Mouse (Mus musculus): ENCODE results near the gene Adcy1. TPM values are rescaled to one million over a fixed set of nuclear protein-coding genes. Genes with fewer than 3 reads are reported as not detected.
"Not testable (repeated sequence)": the region's sequence is repeated elsewhere in the genome, so short reads cannot be mapped to it uniquely, and the experiment has no call there.

The Adcy1 gene
- polyA plus RNA-seq, 1 experiment from 2014 or later, result 1.5 TPM

- Histone ChIP-seq H3K9me3 (replicated peaks) (no peaks in the 10 kb centered on the region), H3K4me2 (peak overlapping the region; percentile 97), H3K9ac (no peak overlapping the region), H3K36me3 (peaks cover 14% of the 10 kb centered on the region; the same call in 1 of the 2 replicates), H3K27ac (no peak overlapping the region), H3K27me3 (peaks cover 44% of the 10 kb centered on the region), H3K4me3 (replicated peaks) (peak overlapping the region; percentile 73), H3K4me1 (peaks cover 43% of the 10 kb centered on the region)
- WGBS, result 11% methylated on average over 17 of the region's 17 CpGs
- ATAC-seq (replicated peaks; ENCODE audit: low FRiP score), result no peak
Measured at GRCm38 (mm10) chr11:7212126-7212798, 149.0 kb downstream of the Adcy1 start.

GRCm38 (mm10) chr11:7213161-7213500 lies 149.8 kb downstream of the Adcy1 start:
- Histone ChIP-seq H3K9me3 (replicated peaks) (no peaks in the 10 kb centered on the region), H3K27ac (0 out of 2 replicates have a peak overlapping the region, but pooled peaks have one; percentile 75), H3K4me3 (replicated peaks) (peak overlapping the region; percentile 73), H3K9ac (peak overlapping the region; percentile 60), H3K4me2 (peak overlapping the region; percentile 97), H3K36me3 (peaks cover 11% of the 10 kb centered on the region; the same call in 1 of the 2 replicates), H3K4me1 (peaks cover 43% of the 10 kb centered on the region), H3K27me3 (peaks cover 44% of the 10 kb centered on the region)
- 1% methylated on average over 19 of the region's 19 CpGs for WGBS
- no peak for ATAC-seq (replicated peaks; ENCODE audit: low FRiP score)

- peak within 1 kb of the TSS; percentile 60 for H3K9ac ChIP-seq
- peaks cover 43% of the 10 kb centered on the region for H3K4me1 ChIP-seq
- under 1% methylated on average over 104 of the region's 104 CpGs for WGBS
- peak; percentile 81 for ATAC-seq (replicated peaks; ENCODE audit: low FRiP score)
- no peaks in the 10 kb centered on the region for H3K9me3 ChIP-seq (replicated peaks)
- peaks cover 44% of the 10 kb centered on the region for H3K27me3 ChIP-seq
- peaks cover 5% of the 10 kb centered on the region; the same call in 1 of the 2 replicates for H3K36me3 ChIP-seq
- peak within 1 kb of the TSS; percentile 97 for H3K4me2 ChIP-seq
- H3K4me3 ChIP-seq (replicated peaks), result peak within 1 kb of the TSS; percentile 73
- H3K27ac ChIP-seq, result peak within 1 kb of the TSS; percentile 75
Measured at GRCm38 (mm10) chr11:7213501-7214341, 150.4 kb downstream of the Adcy1 start, which contains the start of gene Igfbp3. TSS of gene Igfbp3 (minus strand) at chr11:7213923.

- WGBS, result under 1% methylated on average over 12 of the region's 12 CpGs
- no peak overlapping the region for H3K9ac ChIP-seq
- 0 out of 2 replicates have a peak overlapping the region, but pooled peaks have one; percentile 1 for H3K27ac ChIP-seq
- peak overlapping the region; percentile 97 for H3K4me2 ChIP-seq
- ATAC-seq (replicated peaks; ENCODE audit: low FRiP score), result no peak
- no peaks in the 10 kb centered on the region for H3K9me3 ChIP-seq (replicated peaks)
- H3K4me1 ChIP-seq, result peaks cover 43% of the 10 kb centered on the region
- H3K36me3 ChIP-seq, result no peaks in the 10 kb centered on the region
- H3K4me3 ChIP-seq (replicated peaks), result peak overlapping the region; percentile 73
- peaks cover 44% of the 10 kb centered on the region for H3K27me3 ChIP-seq
Measured at GRCm38 (mm10) chr11:7214342-7214660, 151.0 kb downstream of the Adcy1 start.

- Histone ChIP-seq H3K27me3 (peaks cover 44% of the 10 kb centered on the region), H3K9ac (no peak overlapping the region), H3K36me3 (no peaks in the 10 kb centered on the region), H3K4me2 (peak overlapping the region; percentile 97), H3K27ac (no peak overlapping the region), H3K4me3 (replicated peaks) (peak overlapping the region; percentile 73), H3K9me3 (replicated peaks) (no peaks in the 10 kb centered on the region), H3K4me1 (peaks cover 43% of the 10 kb centered on the region)
- no peak for ATAC-seq (replicated peaks; ENCODE audit: low FRiP score)
- 5% methylated on average over 14 of the region's 14 CpGs for WGBS
Measured at GRCm38 (mm10) chr11:7214761-7215160, 151.5 kb downstream of the Adcy1 start.

GRCm38 (mm10) chr11:7215703-7216102 lies 152.4 kb downstream of the Adcy1 start:
- Histone ChIP-seq H3K9me3 (replicated peaks) (no peaks in the 10 kb centered on the region), H3K4me3 (replicated peaks) (no peak overlapping the region), H3K4me1 (peaks cover 39% of the 10 kb centered on the region), H3K9ac (no peak overlapping the region), H3K27me3 (peaks cover 42% of the 10 kb centered on the region), H3K4me2 (no peak overlapping the region), H3K36me3 (no peaks in the 10 kb centered on the region), H3K27ac (no peak overlapping the region)
- 10% methylated on average over 8 of the region's 8 CpGs for WGBS
- no peak for ATAC-seq (replicated peaks; ENCODE audit: low FRiP score)

- not testable (repeated sequence) for H3K27ac ChIP-seq; H3K27me3 ChIP-seq; ATAC-seq (replicated peaks; ENCODE audit: low FRiP score); H3K4me2 ChIP-seq; H3K4me3 ChIP-seq (replicated peaks); H3K4me1 ChIP-seq; H3K9ac ChIP-seq; H3K36me3 ChIP-seq; H3K9me3 ChIP-seq (replicated peaks)
- 83% methylated on average over 8 of the region's 8 CpGs for WGBS
Measured at GRCm38 (mm10) chr11:7221826-7222225, 158.5 kb downstream of the Adcy1 start.

GRCm38 (mm10) chr11:7226200-7226599 lies 162.9 kb downstream of the Adcy1 start:
- H3K27ac ChIP-seq, result no peak overlapping the region
- H3K36me3 ChIP-seq, result no peaks in the 10 kb centered on the region
- H3K4me1 ChIP-seq, result no peaks in the 10 kb centered on the region; the same call in 1 of the 2 replicates
- H3K9me3 ChIP-seq (replicated peaks), result no peaks in the 10 kb centered on the region
- ATAC-seq (replicated peaks; ENCODE audit: low FRiP score), result no peak
- WGBS, result 78% methylated on average over 2 of the region's 2 CpGs
- H3K27me3 ChIP-seq, result no peaks in the 10 kb centered on the region
- H3K4me2 ChIP-seq, result no peak overlapping the region
- H3K9ac ChIP-seq, result no peak overlapping the region
- H3K4me3 ChIP-seq (replicated peaks), result no peak overlapping the region

GRCm38 (mm10) chr11:7226810-7227550 lies 163.7 kb downstream of the Adcy1 start:
- H3K36me3 ChIP-seq, result no peaks in the 10 kb centered on the region
- 67% methylated on average over 7 of the region's 7 CpGs for WGBS
- H3K27ac ChIP-seq, result 0 out of 2 replicates have a peak overlapping the region, but pooled peaks have one; percentile 6
- H3K4me3 ChIP-seq (replicated peaks), result no peak overlapping the region
- no peak overlapping the region for H3K9ac ChIP-seq
- no peak overlapping the region for H3K4me2 ChIP-seq
- peak; percentile 85 for ATAC-seq (replicated peaks; ENCODE audit: low FRiP score)
- H3K9me3 ChIP-seq (replicated peaks), result no peaks in the 10 kb centered on the region
- no peaks in the 10 kb centered on the region for H3K27me3 ChIP-seq
- no peaks in the 10 kb centered on the region; the same call in 1 of the 2 replicates for H3K4me1 ChIP-seq

- H3K27ac ChIP-seq, result peak overlapping the region; percentile 32; the same call in 1 of the 2 replicates
- H3K27me3 ChIP-seq, result no peaks in the 10 kb centered on the region
- H3K4me1 ChIP-seq, result no peaks in the 10 kb centered on the region; the same call in 1 of the 2 replicates
- WGBS, result 86% methylated on average over 4 of the region's 4 CpGs
- H3K36me3 ChIP-seq, result no peaks in the 10 kb centered on the region
- H3K9me3 ChIP-seq (replicated peaks), result no peaks in the 10 kb centered on the region
- no peak overlapping the region for H3K9ac ChIP-seq
- H3K4me2 ChIP-seq, result no peak overlapping the region
- H3K4me3 ChIP-seq (replicated peaks), result no peak overlapping the region
- no peak for ATAC-seq (replicated peaks; ENCODE audit: low FRiP score)
Measured at GRCm38 (mm10) chr11:7228107-7228506, 164.8 kb downstream of the Adcy1 start.

All from kidney, embryonic 15.5 days (tissue).